In the genomic region with DNA sequence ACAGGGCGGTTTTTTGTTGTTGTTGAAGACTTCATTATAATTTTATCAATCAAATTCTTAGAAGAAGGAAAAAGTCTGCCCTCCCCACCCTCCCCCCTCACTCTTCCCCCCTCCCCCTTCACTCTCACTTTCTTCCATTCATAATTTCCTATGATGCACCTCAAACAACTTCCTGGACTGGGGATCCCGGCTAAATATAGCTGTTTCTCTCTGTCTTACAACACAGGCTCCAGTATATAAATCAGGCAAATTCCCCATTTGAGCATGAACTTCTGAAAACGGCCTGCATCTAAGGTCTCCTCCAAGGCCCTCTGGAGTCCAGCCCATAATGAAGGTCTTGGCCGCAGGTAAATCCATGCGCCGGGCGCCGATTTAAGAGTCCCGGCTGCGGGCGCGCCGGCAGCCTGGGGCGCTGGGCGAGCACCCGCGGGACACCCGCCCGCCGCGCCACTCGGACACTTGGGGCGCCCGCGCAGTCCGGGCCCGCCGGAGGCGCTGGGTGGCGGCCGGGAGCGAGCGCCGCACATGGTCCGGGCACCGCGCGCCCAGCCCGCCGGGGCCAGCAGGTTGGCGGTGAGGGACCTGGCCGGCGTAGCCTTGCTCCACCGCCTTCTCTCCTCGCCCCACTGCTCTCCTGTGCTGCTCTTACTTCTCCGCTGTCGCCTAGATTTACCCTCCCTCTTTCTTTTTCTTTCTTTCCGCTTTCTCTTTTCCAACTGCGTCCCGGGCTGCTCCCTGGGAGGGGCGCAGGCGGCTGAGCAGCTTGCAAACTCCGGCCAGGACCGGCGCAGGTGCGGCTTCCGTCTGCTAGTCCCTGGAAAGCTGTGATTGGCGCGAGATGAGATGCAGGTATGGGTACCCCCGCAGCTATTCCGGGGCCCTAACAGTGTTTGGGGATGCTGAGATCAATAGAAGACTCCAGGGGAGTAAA, we compare ENCODE assay signal across 8 mouse cellular contexts. TPM values are rescaled to one million over a fixed set of nuclear protein-coding genes. Genes with fewer than 3 reads are reported as not detected.
DNase-seq lines count a peak whose midpoint lies in the region; ATAC-seq and TF ChIP-seq lines count a peak whose summit lies in the region.

No protein-coding gene starts in this region.

- WGBS in spleen, adult 2 months, result under 1% methylated on average over 59 of the region's 61 CpGs
- 1% methylated on average over 61 of the region's 61 CpGs for WGBS in heart, embryonic 15.5 days

- H3K27ac ChIP-seq in spleen, adult 2 months (ENCODE audit: insufficient read depth, low read length), result peak overlapping the region; percentile 24; the same call in 1 of the 2 replicates
- H3K27ac ChIP-seq in heart, embryonic 15.5 days, result peak overlapping the region; percentile 2; the same call in 1 of the 2 replicates

- no peaks in the 10 kb centered on the region for H3K9me3 ChIP-seq in heart, embryonic 15.5 days (replicated peaks)
- H3K9me3 ChIP-seq in megakaryocyte, embryonic 14.5 days, result no peaks in the 10 kb centered on the region

- no peak for TF ChIP-seq CTCF in spleen, adult 2 months (IDR thresholded peaks at IDR 0.05; ENCODE audit: extremely low read depth, insufficient read depth, insufficient read length, insufficient replicate concordance)

- no peak for DNase-seq in spleen, adult 2 months (ENCODE audit: low read depth in 1 of 2, low spot score in 2 of 2)
- no peak for DNase-seq in spleen, adult 12 weeks (ENCODE audit: low spot score)
- peak; percentile 32 to 38 for DNase-seq in cerebellum, postnatal 36 days
- peak; percentile 78 for DNase-seq in kidney, postnatal 10 days
- DNase-seq in urinary bladder, postnatal 36 days (ENCODE audit: low spot score in 2 of 2), result peak; percentile 56 to 66
- no peak for DNase-seq in frontal cortex, postnatal 10 days (ENCODE audit: low spot score in 2 of 2)

- peak overlapping the region; percentile 56 for H3K9ac ChIP-seq in heart, embryonic 15.5 days

- H3K27me3 ChIP-seq in spleen, adult 2 months (ENCODE audit: control insufficient read depth, insufficient read depth, low read length), result peaks cover 8% of the 10 kb centered on the region
- H3K27me3 ChIP-seq in heart, embryonic 15.5 days, result peaks cover 64% of the 10 kb centered on the region
- peaks cover 93% of the 10 kb centered on the region for H3K27me3 ChIP-seq in megakaryocyte, embryonic 14.5 days (replicated peaks)

- H3K4me2 ChIP-seq in heart, embryonic 15.5 days, result peak overlapping the region; percentile 90

- no peak for TF ChIP-seq POLR2A in spleen, adult 2 months (IDR thresholded peaks at IDR 0.05; ENCODE audit: low read depth, low read length)

- H3K4me3 ChIP-seq in spleen, adult 2 months (ENCODE audit: extremely low read depth, insufficient read depth, insufficient read length), result peak overlapping the region; percentile 59
- peak overlapping the region; percentile 67 for H3K4me3 ChIP-seq in heart, embryonic 15.5 days
- peak overlapping the region; percentile 93 for H3K4me3 ChIP-seq in megakaryocyte, embryonic 14.5 days (replicated peaks)

- H3K36me3 ChIP-seq in spleen, adult 2 months (ENCODE audit: control insufficient read depth, insufficient read depth, low read length), result no peaks in the 10 kb centered on the region
- no peaks in the 10 kb centered on the region for H3K36me3 ChIP-seq in heart, embryonic 15.5 days
- no peaks in the 10 kb centered on the region for H3K36me3 ChIP-seq in megakaryocyte, embryonic 14.5 days (replicated peaks; ENCODE audit: low read length)

- ATAC-seq in heart, embryonic 15.5 days (replicated peaks; ENCODE audit: insufficient number of reproducible peaks, insufficient read depth, low FRiP score, low read depth), result peak; percentile 56

- H3K4me1 ChIP-seq in spleen, adult 2 months (ENCODE audit: control insufficient read depth, insufficient read depth, insufficient read length), result peaks cover 8% of the 10 kb centered on the region; the same call in 1 of the 2 replicates
- H3K4me1 ChIP-seq in heart, embryonic 15.5 days (replicated peaks), result peaks cover 47% of the 10 kb centered on the region
- peaks cover 47% of the 10 kb centered on the region for H3K4me1 ChIP-seq in megakaryocyte, embryonic 14.5 days

RNA-seq across cellular contexts. Expression of a gene that starts 9.2 kb away (rescaled TPM):
- polyA plus RNA-seq in spleen, adult 2 months (2012; rRNA removed), result 0.95 and 1.6 TPM in 2 replicates
- polyA plus RNA-seq in heart, embryonic 15.5 days (2015; fragmentation: Nextera tagmentation; extraction: Ambion mirVana), result 0.23 and 0.55 TPM in 2 replicates
- 0.07 and 0.43 TPM in 2 replicates for polyA plus RNA-seq in megakaryocyte, embryonic 14.5 days (2012; ENCODE audit: insufficient read depth, low replicate concordance)

RNA-seq across cellular contexts. Expression of a gene that starts 30.3 kb away (rescaled TPM):
- 3.3 and 3.7 TPM in 2 replicates for polyA plus RNA-seq in spleen, adult 2 months (2012; rRNA removed)
- 0.09 and 0.33 TPM in 2 replicates for polyA plus RNA-seq in heart, embryonic 15.5 days (2015; fragmentation: Nextera tagmentation; extraction: Ambion mirVana)
- 1.2 and 6.5 TPM in 2 replicates for polyA plus RNA-seq in megakaryocyte, embryonic 14.5 days (2012; ENCODE audit: insufficient read depth, low replicate concordance)

RNA-seq across cellular contexts. Expression of a gene that starts 48.5 kb away (rescaled TPM):
- 9.9 and 11.4 TPM in 2 replicates for polyA plus RNA-seq in spleen, adult 2 months (2012; rRNA removed)
- 6.7 and 13.3 TPM in 2 replicates for polyA plus RNA-seq in heart, embryonic 15.5 days (2015; fragmentation: Nextera tagmentation; extraction: Ambion mirVana)
- 1.4 TPM in 1 of 2 replicates, not detected in the other for polyA plus RNA-seq in megakaryocyte, embryonic 14.5 days (2012; ENCODE audit: insufficient read depth, low replicate concordance)

Comparison
In these comparisons a context has a peak if more than half of its experiments do, and no peak if none do; other contexts are left out.
1. DNase-seq: peak in cerebellum, postnatal 36 days (2 of 2), kidney, postnatal 10 days (single experiment) and urinary bladder, postnatal 36 days (2 of 2); none in spleen, adult 2 months (0 of 2), spleen, adult 12 weeks (single experiment) and frontal cortex, postnatal 10 days (0 of 2).
2. Peak in every context shown above with its lines, with median percentiles within 50 percentile points of each other: H3K4me3 ChIP-seq.